Mouse (Mus musculus): Measurements from ENCODE around the gene Gm37419.

The Gm37419 gene

DNA sequence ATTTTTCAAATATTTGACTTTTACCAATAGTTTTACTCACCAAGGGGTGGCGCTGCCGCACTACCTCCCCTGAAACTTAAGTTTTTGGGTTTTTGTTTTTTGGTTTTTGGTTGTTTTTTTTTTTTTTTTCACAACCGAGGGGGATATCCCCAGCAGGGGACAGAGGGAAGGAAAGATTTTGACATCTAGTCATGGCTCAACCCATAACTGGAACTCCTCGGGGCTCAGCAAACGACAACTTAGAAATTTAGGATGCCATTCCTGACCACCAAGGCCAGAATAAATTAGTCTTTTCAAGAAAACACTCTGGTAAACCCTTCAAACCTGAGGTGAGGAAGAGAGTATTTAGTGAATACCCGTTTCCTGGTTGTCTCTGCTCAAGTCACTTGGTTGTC lies 2.8 kb upstream of the Gm37419 start:
- no peak for TF ChIP-seq GATA4 (IDR thresholded peaks at IDR 0.05; ENCODE audit: insufficient replicate concordance, low read length)

DNA sequence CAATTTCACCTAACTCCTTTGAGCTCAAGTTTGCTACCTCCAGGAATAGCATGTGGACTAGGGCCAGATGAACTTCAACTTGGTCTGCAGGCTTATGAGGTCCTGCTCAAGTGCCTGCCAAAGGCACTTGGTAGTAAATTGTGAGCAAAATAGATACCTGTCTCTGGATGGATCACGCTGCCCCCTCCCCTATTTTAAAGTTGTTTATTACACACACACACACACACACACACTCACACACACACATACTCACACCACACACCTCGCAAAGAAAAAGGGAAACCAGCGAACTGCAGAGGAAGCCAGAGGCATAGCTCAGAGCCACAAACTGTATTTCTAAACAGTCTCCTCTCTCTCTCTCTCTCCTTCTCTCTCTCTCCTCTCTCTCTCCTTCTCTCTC lies 2.1 kb upstream of the Gm37419 start:
- no peak for TF ChIP-seq GATA4 (IDR thresholded peaks at IDR 0.05; ENCODE audit: insufficient replicate concordance, low read length)

DNA sequence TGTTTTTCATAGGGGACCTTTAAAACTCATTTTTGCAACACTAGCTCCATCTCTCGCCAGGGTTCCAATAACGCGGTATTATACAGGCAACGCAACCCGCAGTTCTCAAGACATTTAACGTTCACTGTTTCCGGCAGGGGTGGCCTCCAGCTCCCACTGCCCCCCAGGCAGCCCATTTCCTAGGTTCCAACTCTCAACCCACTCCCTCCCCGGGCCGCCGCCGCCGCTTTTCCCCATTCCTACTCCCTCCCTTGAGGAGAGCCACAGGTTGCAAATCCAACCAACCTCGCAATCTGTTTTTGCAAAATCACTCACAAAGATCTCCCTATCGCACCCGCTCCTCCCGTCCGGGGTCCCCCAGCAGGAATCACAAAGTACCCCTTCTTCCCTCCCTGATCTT lies 1.4 kb upstream of the Gm37419 start:
- no peak for TF ChIP-seq GATA4 (IDR thresholded peaks at IDR 0.05; ENCODE audit: insufficient replicate concordance, low read length)

DNA sequence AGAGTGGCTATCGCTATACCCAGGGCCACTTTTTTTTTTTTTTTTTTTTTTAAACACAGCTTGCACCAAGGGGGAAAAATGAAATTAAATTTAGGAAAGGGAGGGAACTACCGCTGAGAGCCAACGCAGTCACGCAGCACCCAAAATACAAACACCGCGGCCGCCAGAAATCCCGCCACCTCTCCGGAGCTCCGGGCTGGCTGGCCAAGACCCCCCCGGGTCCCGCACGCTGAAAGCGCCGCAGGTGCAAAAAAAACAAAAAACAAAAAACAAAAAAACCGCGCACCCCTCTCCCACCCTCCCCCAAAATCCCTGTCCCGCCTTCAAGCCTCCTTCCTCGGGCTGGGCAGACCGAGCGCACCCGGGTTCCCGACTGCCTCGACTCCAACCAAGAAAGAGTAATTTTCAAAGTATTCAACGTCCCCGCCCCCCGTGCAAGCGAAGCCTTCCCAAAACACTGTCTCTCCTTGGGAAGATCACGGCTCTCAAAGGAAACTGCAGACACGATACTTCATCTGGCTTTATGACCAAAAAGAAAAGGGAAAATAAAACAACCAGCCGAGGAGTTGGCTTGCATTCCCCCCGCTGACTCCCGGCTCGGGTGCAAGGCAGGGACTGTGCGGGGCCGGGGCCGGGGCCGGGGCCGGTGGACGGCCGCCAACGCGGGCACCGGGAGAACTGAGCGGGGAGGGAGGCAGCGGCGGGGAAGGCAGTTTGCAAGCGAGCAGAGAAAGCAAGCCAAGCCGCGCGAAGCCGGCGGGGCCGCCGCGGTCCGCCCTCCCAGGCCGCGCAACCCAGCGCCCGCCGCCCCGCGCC lies 733 bp upstream of the Gm37419 start:
- no peak for TF ChIP-seq GATA4 (IDR thresholded peaks at IDR 0.05; ENCODE audit: insufficient replicate concordance, low read length)

DNA sequence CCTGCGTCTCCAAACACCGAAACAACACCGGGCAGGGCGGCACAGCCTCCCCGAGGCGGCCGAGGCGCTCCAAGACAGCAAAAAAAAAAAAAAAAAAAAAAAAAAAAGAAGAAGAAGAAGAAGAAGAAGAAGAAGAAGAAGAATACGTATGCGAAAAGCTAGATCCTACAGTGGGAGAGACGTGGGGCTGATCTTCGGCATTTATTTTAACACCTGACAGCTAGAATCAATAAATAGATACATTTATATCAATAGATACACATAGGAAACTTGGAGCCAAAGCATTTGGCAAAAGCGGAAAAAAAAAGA lies 171 bp upstream of the Gm37419 start:
- TF ChIP-seq GATA4 (IDR thresholded peaks at IDR 0.05; ENCODE audit: insufficient replicate concordance, low read length): no peak

DNA sequence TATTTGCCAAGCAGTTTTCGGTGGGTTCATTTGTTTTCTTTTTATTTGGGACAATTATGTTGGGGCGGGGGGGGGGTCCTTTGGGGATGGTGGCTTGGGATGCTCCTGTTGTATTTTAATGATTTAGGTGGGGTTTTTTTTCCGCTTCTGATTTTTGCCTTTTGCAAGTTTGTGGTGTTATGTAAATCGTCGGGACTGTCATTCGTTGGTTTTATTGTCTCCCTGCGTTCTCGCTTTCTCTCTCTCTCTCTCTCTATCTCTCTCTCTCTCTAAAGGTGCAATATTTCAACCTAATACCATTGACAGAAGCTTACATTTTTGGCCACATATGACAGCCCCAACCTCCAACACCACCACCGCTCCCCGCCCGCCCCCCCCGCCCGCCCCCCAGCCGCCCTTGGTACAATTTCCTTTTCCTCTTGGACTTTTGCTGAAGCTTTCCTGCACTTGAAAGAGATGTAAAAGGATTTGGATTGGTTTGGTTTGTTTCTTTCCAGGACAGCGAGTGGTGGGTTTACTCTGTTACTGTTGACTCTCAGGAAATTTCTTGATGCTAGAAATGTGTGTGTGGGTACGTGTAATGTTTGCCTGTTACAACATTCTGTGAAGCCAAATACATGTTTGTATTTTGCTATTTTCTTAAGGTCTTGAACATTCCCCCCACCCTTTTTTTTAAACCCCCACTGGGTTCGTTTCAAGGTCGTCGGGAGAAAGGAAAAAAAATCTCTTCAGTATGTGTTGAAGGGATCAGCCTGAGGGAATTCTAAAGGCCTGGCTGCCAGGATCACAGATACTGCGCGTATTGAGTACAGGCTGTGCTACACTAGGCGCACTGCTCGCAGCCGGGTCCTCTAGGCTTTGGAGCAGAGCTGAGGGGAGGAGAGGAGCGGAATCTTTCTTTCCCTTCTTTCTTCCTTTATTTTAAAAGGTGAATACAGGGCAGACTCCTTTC lies 1.2 kb downstream of the Gm37419 start:
- no peak for TF ChIP-seq GATA4 (IDR thresholded peaks at IDR 0.05; ENCODE audit: insufficient replicate concordance, low read length)

DNA sequence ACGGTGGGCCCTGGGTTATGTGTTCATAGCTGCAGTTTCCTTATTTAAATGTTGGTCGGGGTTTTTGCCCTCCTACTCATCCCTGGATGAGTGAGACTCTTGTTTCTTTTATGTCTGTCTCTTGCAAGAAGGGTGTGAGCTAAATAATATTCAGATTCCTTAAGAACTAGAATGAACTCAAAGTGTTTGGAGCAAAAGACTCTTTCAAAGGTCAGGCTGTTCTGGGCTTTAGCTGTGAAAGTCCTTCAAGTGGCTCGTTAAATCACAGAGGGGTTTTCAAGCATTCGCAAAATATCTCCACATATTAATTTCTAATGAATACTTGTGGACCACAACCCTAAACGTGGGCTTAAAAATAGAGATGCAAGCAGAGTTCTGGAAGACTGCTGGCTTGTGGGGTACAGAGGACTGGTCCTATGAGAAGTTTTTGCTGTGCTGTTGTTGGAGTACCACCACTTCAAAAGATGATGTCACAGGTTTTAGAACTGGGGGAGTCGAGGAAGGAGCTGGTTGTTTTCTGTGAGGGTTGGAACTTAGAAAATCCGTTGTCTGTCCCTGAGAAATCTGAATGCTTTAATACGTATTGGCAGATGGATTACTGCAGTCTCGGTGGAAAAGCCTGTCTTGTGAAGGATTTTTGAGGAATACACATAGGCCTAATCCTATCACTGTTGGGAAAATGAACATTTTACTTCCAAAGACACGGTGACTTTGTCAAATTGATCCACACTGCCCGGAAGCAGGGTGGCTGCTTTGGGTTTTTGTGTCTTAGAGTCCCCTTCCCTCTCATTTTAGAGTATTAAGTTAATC lies 2.1 kb downstream of the Gm37419 start:
- TF ChIP-seq GATA4 (IDR thresholded peaks at IDR 0.05; ENCODE audit: insufficient replicate concordance, low read length): no peak

DNA sequence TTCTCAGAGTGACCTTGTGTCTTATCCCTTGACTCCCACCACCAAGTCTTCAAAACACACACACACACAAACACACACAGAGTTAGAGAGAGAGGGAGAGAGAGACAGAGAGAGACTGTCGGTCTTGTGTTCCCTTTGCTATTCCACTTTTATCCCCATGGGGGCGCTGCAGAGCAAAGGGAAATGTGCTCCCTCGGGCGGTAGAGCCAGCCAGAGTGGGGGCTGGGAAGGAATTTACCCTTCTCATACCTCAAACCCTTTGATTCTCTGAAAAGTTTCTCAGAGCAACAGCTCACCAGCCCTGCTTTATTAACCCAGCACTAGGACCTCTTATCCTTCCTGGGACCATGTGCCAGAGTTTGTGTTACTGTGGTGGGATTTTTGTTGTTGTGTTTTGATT lies 2.9 kb downstream of the Gm37419 start:
- no peak for TF ChIP-seq GATA4 (IDR thresholded peaks at IDR 0.05; ENCODE audit: insufficient replicate concordance, low read length)

DNA sequence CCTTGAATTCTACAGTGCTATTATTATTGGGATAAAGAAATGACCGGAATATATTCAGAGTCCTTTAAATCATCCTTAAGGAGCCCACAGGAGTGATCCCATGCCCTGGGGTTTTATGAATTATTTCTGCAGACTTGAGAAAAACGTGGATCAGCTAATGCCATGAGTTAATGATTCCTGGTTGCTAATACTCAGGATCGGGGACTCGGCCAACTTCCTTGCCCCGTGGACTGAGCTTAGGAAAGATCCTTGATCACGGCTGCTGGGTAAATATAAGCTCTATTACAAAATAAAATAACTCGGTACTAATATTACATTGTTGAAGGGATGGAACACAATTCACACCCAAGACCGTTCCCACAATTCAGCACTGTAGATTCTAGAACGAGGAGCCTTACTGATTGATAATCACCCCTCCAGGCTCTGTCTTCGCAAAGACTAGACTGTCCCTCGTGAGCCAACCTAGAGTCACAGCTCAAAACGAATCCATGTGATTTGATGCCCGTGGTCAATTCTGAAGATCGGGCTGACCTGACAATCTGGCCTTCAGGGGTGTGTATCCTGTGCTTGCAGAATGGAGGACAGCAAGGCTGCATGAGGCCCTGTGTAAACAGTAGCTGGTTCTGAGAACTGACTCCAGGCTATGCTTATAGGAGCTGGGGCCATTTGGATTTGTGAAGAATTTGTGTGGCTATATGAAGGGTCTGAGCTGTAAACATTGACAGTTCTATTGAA lies 3.7 kb downstream of the Gm37419 start:
- TF ChIP-seq GATA4 (IDR thresholded peaks at IDR 0.05; ENCODE audit: insufficient replicate concordance, low read length): no peak

DNA sequence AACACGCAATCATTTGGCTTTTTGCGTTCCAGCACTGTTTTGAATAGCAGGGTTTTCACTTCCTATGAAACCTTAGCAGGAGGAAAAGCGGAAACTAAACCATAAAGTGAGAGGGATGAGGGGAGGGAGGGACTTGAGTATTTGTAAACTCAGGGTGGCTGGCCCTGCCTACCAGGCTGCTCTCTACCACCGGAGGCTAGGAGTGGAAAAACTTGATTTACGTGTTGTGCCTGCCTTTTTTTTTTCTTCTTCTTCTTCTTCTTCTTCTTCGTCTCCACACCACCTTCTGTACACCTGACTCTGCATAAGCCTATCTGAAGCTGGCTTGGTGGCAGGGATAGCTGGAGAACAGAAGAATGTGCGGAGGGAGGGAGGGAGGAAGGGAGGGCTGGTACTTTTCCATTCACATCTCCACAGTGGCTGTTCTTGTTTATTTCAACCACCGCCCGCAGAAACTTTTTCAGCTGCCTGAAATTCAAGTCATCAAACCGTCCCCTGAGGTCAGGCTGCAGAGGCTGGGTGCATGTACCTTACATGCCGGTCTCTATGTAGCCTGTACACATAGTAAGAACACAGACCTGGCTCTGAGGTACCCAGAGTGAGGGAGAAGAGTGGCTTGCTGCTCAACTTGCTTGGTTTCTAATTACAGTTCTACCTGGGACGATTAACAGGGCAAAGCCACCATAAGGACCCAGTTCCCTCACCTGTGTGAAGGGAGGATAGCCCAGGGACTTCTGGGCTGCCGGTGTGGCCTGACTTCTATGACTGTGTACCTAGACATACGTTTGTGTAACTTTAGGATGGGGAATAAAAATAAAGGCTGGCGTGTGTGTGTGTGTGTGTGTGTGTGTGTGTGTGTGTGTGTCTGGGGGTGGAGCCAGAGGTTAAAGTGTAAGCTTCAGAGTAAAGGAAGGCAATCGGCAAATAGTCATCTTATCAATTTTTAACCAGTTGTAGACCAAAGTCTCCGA lies 5.4 kb downstream of the Gm37419 start:
- no peak for TF ChIP-seq GATA4 (IDR thresholded peaks at IDR 0.05; ENCODE audit: insufficient replicate concordance, low read length)

DNA sequence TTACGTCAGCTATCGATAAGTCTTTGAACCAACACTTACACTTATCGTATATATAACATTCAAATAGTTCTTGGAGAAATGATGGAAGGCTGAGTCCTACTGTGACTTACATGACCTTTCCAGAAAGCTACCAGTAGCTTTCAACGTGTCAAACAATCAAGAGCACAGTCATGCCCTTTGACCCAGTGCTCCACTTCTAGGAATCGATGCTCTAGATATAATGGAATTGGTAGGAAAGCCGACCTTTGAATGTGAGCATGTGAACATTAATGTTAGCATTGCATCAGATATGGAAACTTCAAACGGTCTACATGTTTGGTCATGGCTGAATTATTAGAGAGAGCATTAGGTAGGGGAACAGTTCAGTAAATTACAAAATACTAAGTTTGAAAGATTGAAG lies 8.1 kb downstream of the Gm37419 start:
- no peak for TF ChIP-seq GATA4 (IDR thresholded peaks at IDR 0.05; ENCODE audit: insufficient replicate concordance, low read length)

DNA sequence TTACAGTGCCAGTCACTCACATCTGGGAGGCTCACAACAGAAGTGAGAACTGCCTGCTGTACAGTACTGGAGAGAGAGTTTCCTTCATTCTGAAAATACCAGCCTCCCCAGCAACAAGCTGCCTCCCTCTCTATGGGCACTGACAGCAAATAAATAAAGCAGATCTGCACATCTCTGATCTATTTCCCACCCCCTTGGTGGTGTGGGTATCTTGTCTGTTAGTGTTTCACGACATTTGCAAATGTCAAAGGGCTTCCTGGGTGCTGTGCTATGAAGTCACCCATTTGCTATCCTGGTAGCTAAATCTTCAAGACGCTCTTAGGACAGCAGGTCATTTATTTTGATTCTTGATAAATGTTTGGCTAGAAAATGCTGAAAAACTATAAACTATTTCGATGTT lies 8.9 kb downstream of the Gm37419 start:
- TF ChIP-seq GATA4 (IDR thresholded peaks at IDR 0.05; ENCODE audit: insufficient replicate concordance, low read length): no peak

DNA sequence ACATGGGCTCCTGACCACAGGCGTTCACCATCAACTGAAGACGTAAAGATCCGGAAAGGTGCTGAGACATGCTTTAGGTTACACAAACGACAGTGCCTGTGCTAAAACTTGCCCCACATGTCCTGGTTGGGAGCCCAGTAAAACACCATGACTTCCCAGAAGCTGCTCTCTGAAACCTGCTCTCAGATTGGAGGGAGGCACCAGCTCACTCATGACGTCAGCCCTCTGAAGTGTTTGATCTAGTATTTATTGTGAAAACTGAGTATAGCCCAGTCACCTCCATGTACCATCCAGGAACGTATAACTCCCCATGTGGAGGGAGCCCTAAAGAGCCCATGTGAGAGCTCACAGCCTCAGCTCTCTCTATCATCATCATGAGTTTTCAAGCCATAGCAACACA lies 9.6 kb downstream of the Gm37419 start:
- TF ChIP-seq GATA4 (IDR thresholded peaks at IDR 0.05; ENCODE audit: insufficient replicate concordance, low read length): no peak

DNA sequence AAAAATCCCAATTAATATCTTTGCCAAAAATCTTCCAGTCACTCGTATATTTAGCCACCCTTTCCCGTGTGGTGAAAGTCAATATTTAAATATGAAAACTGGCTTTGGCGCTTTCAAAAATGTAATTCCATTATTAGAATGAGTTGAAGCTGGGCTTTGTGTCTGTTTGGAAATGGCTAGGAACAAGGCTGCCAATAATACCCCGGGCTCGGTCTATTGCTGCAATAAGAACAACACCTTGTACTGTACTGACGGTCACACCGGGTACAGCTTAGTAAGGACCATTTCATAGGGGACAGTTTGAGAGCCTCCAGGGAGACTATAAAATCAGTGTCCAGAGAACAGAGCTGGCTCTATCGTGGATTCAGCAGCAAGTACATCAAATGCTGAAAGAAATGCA lies 17.6 kb downstream of the Gm37419 start:
- TF ChIP-seq GATA4 (IDR thresholded peaks at IDR 0.05; ENCODE audit: insufficient replicate concordance, low read length): no peak
